Mouse (Mus musculus) cerebellum, adult 2 months (tissue): Measurements from ENCODE around the gene Ikzf2.

ENCODE experiments used
- CTCF ChIP-seq: fragments of 200-500 bp; IDR thresholded peaks from 2 replicates; pipeline ENCODE4 v1.5.1; 2011; ENCODE audit warnings: low read depth, mild to moderate bottlenecking, control low read depth, low read length, moderate library complexity, borderline replicate concordance; ENCODE audit not compliant: insufficient read depth
- POLR2A ChIP-seq: fragments of 200-500 bp; IDR thresholded peaks from 2 replicates; pipeline ENCODE4 v1.6.1; 2011; ENCODE audit warnings: low read length, control low read depth, borderline replicate concordance; ENCODE audit not compliant: insufficient read depth

GRCm38 (mm10) chr1:69685890-69686490 is 1.1 kb downstream of the Ikzf2 start:
- TF ChIP-seq POLR2A (no peak), CTCF (no peak)
